Mouse (Mus musculus): ENCODE measurements around the gene Emb. TPM values are rescaled to one million over a fixed set of nuclear protein-coding genes. Genes with fewer than 3 reads are reported as not detected.
A peak's percentile ranks its signal among the peaks of the same experiment; 100 is the strongest.
"Not testable (repeated sequence)": the region's sequence is repeated elsewhere in the genome, so short reads cannot be mapped to it uniquely, and the experiment has no call there.

Emb gene
- 1.3 and 2.5 TPM in 2 replicates for polyA plus RNA-seq (2012; ENCODE audit: insufficient read depth, insufficient read length, missing spikeins)

DNA sequence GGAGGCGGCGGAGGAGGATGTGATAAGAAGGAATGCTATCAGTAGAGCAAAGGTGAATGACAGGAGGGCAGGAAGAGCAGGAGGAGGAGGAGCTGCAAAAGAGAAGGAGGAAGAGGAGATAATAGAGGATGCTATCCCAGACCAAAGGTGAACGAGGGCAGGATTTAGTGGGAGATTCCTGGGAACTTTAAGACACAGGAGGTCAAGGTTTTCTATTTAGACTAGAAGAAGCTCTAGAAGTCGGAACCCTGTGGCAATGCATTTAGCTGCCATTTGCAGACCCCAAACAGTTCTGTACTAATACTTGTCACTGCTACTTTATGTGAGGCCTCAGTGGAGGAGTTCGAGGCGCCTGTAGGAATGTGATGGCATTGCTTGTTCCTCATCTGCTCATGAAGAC is at the start of gene Emb:
Gene Emb, plus strand, starts transcription at position 301 of the 400 bp plus-strand sequence.
- Histone ChIP-seq H3K4me3 (ENCODE audit: insufficient read depth, low read depth, low read length) (no peak within 1 kb of the TSS), H3K27ac (replicated peaks; ENCODE audit: low read depth, low read length) (no peak within 1 kb of the TSS), H3K4me1 (ENCODE audit: control insufficient read depth, insufficient read depth, insufficient read length, low read length) (no peaks in the 10 kb centered on the region)

DNA sequence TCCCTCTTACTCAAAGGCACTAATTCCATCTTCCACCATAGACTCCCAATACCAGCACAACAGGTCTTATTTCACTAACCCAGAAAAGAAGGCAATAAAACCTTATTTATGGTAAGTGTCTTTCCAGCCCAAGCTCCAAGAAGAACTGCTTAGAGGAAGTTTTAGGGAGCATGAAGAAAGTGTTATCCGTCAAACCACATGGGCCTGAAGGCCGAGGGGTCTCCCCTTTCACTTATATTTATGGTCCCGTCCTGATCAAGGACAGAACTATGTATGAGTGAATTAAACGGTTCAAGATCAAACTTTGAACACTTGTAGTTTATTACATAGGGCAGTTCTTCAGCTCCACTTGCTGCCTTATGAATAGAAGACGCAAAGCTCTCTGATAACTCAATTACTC is 44.4 kb upstream of the Emb start:
- no peak overlapping the region for H3K27ac ChIP-seq (replicated peaks; ENCODE audit: low read depth, low read length)
- no peaks in the 10 kb centered on the region for H3K4me1 ChIP-seq (ENCODE audit: control insufficient read depth, insufficient read depth, insufficient read length, low read length)
- H3K4me3 ChIP-seq (ENCODE audit: insufficient read depth, low read depth, low read length): no peak overlapping the region

GRCm38 (mm10) chr13:117165071-117165470 is 43.3 kb upstream of the Emb start:
- no peak overlapping the region for H3K27ac ChIP-seq (replicated peaks; ENCODE audit: low read depth, low read length)
- H3K4me3 ChIP-seq (ENCODE audit: insufficient read depth, low read depth, low read length): no peak overlapping the region
- H3K4me1 ChIP-seq (ENCODE audit: control insufficient read depth, insufficient read depth, insufficient read length, low read length): no peaks in the 10 kb centered on the region

GRCm38 (mm10) chr13:117180912-117181311 is 27.4 kb upstream of the Emb start:
- not testable (repeated sequence) for H3K27ac ChIP-seq (replicated peaks; ENCODE audit: low read depth, low read length); H3K4me3 ChIP-seq (ENCODE audit: insufficient read depth, low read depth, low read length); H3K4me1 ChIP-seq (ENCODE audit: control insufficient read depth, insufficient read depth, insufficient read length, low read length)

DNA sequence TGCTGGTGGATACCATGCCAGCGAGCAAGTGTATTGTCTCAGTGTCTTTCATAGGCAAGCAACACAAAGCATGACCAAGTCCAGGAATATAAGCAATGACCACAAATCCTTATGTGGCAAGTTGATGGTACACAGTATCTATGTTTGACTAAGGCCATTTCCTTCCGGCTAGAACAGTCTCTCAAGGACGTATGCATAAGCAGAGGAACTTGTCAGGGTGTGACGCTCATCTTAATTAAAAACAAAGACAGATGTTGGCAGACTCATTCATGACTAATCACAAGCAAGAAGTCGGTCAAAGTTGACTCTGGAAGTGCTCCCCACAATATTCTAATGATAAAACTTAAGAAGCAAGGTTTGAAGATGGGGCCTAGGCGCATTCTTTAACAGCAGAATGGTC is 25.0 kb upstream of the Emb start:
- no peak overlapping the region for H3K4me3 ChIP-seq (ENCODE audit: insufficient read depth, low read depth, low read length)

DNA sequence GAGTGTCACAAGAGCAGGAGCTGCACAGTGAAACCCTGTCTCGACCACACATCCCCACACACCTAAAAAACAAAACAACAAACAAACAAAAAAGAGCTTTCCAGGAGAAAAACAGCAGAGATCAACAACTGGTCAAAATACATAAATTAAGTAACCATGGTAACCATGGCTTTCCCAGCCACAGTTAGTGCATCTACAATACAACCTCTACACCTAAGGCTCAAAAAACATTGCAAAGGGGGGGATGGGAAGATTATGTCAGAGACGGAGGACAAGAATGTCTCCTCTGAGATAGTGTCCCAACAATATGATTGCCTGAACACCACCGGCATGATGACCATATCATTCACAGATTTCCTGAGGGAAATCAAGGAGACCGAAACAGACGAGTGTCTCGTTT is 23.0 kb upstream of the Emb start:
- Histone ChIP-seq H3K4me3 (ENCODE audit: insufficient read depth, low read depth, low read length) (no peak overlapping the region), H3K4me1 (ENCODE audit: control insufficient read depth, insufficient read depth, insufficient read length, low read length) (no peaks in the 10 kb centered on the region), H3K27ac (replicated peaks; ENCODE audit: low read depth, low read length) (no peak overlapping the region)

More for the DNA sequence above, 25.0 kb upstream of the Emb start:
- no peak overlapping the region for H3K27ac ChIP-seq (replicated peaks; ENCODE audit: low read depth, low read length)
- H3K4me1 ChIP-seq (ENCODE audit: control insufficient read depth, insufficient read depth, insufficient read length, low read length): no peaks in the 10 kb centered on the region

- Histone ChIP-seq H3K27ac (replicated peaks; ENCODE audit: low read depth, low read length) (no peak overlapping the region), H3K4me1 (ENCODE audit: control insufficient read depth, insufficient read depth, insufficient read length, low read length) (no peaks in the 10 kb centered on the region), H3K4me3 (ENCODE audit: insufficient read depth, low read depth, low read length) (no peak overlapping the region)
Measured at GRCm38 (mm10) chr13:117192161-117192560, 16.2 kb upstream of the Emb start.

DNA sequence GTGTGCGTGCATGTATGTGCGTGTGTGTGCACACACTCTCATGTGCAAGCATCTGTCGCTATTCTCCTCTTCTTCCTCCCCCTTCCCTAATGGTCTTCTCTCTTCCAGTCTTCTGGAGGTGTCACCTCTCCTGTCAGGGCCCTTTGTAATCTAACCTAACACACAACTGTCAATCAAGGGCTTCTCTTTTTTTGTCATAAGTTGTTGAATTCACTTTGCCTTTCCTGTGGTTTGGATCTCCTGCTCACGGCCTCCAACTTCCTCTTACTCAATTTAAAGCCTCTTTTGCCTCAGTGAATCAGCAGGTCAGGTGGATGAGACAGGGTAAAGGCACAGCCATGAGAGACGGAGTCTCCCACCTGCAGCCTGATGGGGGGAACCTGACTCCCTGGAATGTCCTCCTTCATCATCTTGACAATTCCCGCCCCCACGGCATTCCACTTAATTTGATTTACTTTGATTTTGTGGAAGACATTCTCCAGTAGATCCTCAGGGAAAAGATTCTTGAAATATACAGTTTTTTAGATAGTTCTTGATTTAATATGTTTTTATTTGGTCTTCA is 14.8 kb upstream of the Emb start:
- Histone ChIP-seq H3K27ac (replicated peaks; ENCODE audit: low read depth, low read length) (no peak overlapping the region), H3K4me1 (ENCODE audit: control insufficient read depth, insufficient read depth, insufficient read length, low read length) (no peaks in the 10 kb centered on the region), H3K4me3 (ENCODE audit: insufficient read depth, low read depth, low read length) (no peak overlapping the region)

DNA sequence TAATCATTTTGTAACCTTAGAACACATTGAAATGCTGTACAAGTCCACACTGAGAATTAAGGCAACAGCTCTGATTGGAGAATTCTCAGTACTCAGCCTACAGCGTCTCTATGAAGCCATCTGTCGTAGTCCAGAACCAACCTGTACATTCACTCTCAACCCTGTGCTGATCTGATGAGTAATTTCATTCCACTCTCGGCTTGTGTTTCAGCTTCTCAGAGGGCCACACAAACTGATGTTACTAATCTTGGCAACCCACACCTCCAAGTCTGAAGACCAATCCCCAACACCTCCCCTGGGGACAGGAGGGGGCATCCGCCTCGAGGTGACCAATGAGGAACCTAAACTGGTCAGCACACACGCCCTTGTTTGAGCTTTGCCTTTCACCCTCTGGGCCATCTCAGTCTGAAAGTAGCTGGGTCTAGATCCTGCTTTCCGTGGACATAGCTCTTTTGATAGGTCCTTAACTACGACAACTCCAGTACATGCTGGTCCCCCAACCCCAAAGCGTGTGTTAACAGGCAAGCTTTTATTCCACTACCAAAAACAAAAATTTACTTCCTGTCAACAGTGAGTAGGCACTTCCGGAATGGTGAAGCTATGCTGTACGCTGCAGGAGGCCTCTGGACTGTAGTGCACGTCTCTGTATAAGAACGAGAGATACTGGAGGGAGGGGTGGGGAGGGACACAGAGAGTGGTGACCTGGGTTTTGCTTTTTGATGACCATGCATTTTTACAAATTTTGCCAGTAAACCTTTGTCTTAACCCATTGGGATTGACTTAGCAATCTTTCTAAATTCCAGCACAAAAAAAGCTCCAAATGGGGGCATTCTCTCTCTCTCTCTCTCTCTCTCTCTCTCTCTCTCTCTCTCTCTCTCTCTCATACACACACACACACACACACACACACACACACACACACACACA is 12.5 kb upstream of the Emb start:
- no peak overlapping the region for H3K4me3 ChIP-seq (ENCODE audit: insufficient read depth, low read depth, low read length)
- no peak overlapping the region for H3K27ac ChIP-seq (replicated peaks; ENCODE audit: low read depth, low read length)
- H3K4me1 ChIP-seq (ENCODE audit: control insufficient read depth, insufficient read depth, insufficient read length, low read length): no peaks in the 10 kb centered on the region

GRCm38 (mm10) chr13:117197666-117198065 is 10.7 kb upstream of the Emb start:
- H3K4me1 ChIP-seq (ENCODE audit: control insufficient read depth, insufficient read depth, insufficient read length, low read length): no peaks in the 10 kb centered on the region
- H3K27ac ChIP-seq (replicated peaks; ENCODE audit: low read depth, low read length): no peak overlapping the region
- H3K4me3 ChIP-seq (ENCODE audit: insufficient read depth, low read depth, low read length): no peak overlapping the region

- H3K27ac ChIP-seq (replicated peaks; ENCODE audit: low read depth, low read length): no peak overlapping the region
- no peak overlapping the region for H3K4me3 ChIP-seq (ENCODE audit: insufficient read depth, low read depth, low read length)
- H3K4me1 ChIP-seq (ENCODE audit: control insufficient read depth, insufficient read depth, insufficient read length, low read length): no peaks in the 10 kb centered on the region
Measured at GRCm38 (mm10) chr13:117198402-117199083, 9.8 kb upstream of the Emb start.

DNA sequence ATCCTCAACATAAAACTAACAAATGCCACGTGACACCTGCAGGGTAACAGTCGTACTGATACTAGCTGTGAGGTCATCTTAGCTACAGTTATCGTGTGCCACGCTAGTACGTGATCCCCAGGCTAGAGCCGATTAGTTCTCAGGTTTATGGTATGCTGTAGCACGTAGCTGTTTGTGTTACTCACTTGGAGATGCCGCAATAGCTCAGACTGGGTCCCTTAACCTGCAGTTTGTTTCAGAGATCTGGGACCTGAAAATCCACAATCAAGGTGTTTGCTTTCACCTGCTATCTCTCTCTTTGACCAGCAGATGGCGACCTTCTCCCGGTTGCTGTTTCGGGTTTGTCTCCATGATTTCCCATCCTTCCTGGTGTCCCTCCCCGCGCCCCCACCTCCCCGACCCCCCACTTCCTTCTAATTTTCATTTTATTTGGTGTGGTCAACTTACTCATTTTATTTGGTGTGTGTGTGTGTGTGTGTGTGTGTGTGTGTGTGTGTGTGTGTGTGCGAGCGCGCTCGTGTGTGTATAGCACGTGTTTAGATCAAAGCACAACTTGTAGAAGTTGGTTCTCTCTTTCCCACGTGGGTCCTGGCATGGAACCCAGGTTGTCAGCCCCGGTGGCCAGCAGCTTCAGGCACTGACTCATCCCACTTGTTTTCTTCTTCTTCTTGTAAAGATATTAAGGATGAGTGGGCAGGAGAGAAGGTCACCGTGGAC is 5.4 kb upstream of the Emb start:
- no peaks in the 10 kb centered on the region for H3K4me1 ChIP-seq (ENCODE audit: control insufficient read depth, insufficient read depth, insufficient read length, low read length)
- no peak overlapping the region for H3K4me3 ChIP-seq (ENCODE audit: insufficient read depth, low read depth, low read length)
- H3K27ac ChIP-seq (replicated peaks; ENCODE audit: low read depth, low read length): no peak overlapping the region

GRCm38 (mm10) chr13:117204685-117205084 is 3.7 kb upstream of the Emb start:
- Histone ChIP-seq H3K4me1 (ENCODE audit: control insufficient read depth, insufficient read depth, insufficient read length, low read length) (no peaks in the 10 kb centered on the region), H3K4me3 (ENCODE audit: insufficient read depth, low read depth, low read length) (no peak overlapping the region)

GRCm38 (mm10) chr13:117206066-117206465 is 2.3 kb upstream of the Emb start:
- H3K4me3 ChIP-seq (ENCODE audit: insufficient read depth, low read depth, low read length): no peak overlapping the region
- no peak overlapping the region for H3K27ac ChIP-seq (replicated peaks; ENCODE audit: low read depth, low read length)
- H3K4me1 ChIP-seq (ENCODE audit: control insufficient read depth, insufficient read depth, insufficient read length, low read length): no peaks in the 10 kb centered on the region

More at GRCm38 (mm10) chr13:117204685-117205084, 3.7 kb upstream of the Emb start:
- H3K27ac ChIP-seq (replicated peaks; ENCODE audit: low read depth, low read length): no peak overlapping the region

DNA sequence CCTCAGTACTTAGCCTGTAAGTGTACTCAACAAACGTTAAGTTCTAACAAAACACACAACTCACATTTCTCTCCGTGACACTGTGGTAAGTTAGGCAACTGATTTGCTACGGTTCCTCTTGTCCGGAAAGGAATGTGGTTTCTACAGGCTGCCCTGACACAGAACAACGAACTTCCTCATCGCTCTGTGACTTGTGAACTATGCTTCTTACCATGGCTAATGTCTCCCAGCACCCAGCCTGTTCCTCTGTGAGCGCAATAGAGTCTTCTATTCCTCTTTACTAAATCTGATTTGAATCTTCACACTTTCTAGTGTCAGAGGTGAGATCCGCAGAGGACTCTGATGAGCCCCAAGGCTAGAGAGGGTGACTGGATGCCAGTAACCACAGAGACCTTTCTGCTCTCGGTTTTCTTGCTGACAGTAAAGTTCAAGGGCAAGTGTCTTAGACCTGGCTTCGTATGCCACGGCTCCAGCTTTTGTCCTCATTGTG is 3.1 kb downstream of the Emb start:
- Histone ChIP-seq H3K4me3 (ENCODE audit: insufficient read depth, low read depth, low read length) (no peak overlapping the region), H3K27ac (replicated peaks; ENCODE audit: low read depth, low read length) (peak overlapping the region; percentile 58; the same call in 1 of the 2 replicates), H3K4me1 (ENCODE audit: control insufficient read depth, insufficient read depth, insufficient read length, low read length) (no peaks in the 10 kb centered on the region)
